27 mouse cellular contexts compared by ENCODE assay signal in the genomic region with DNA sequence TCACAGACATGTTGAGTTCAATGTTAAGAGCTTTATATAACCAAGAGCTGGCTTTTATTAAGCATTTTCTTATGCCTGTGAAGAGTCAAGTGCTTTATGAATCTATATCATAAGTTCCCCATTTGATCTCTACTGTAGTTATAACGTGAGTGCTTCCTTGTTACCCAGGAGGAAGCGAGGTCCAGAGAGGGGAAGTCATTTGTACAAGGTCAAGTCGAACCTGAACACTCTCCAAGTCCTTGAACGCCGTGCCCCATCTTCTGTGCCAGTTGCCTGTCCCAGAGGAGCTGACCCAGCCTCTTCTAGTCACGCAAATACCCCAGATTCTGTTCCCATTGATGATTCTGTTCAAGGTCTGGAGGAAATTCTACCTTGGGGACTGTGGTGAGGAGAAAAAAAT.
DNase-seq lines count a peak whose midpoint lies in the region; ATAC-seq and TF ChIP-seq lines count a peak whose summit lies in the region.
"Had no signal": no experiment of that assay in that cellular context is flagged by ENCODE, and none has a peak within 500 bp of the region (broad histone marks: within the 10 kb centered on the region; RNA-seq: fewer than 3 reads in every experiment).

No protein-coding gene starts in this region.

- DNase-seq in adrenal gland, postnatal 14 days, result peak; percentile 33
- no peak for DNase-seq in adrenal gland, adult 8-10 months
- no peak for DNase-seq in limb, embryonic 10.5 days (ENCODE audit: low spot score)
- DNase-seq: cerebellum, adult 11-12 months; cerebellum, postnatal 10 days; gastrocnemius, postnatal 10 days; heart, adult 18-20 months; heart, postnatal 4 days; kidney, adult 11 months; kidney, postnatal 14 days; lung, embryonic 14.5 days; lung, postnatal 14 days; right cerebral cortex, postnatal 25 days; thymus, postnatal 14 days had no signal

- TF ChIP-seq CTCF in bone marrow macrophage, adult 2 months (IDR thresholded peaks at IDR 0.05; ENCODE audit: low read depth, low read length), result no peak

- 81% methylated on average over 6 of the region's 6 CpGs for WGBS in limb, embryonic 10.5 days

- TF ChIP-seq POLR2A in bone marrow macrophage, adult 2 months (IDR thresholded peaks at IDR 0.05; ENCODE audit: borderline replicate concordance, low read depth, low read length), result no peak

- H3K27me3 ChIP-seq in limb, embryonic 10.5 days (ENCODE audit: low read depth, poor library complexity, severe bottlenecking), result peaks cover 16% of the 10 kb centered on the region
- H3K27me3 ChIP-seq: heart, embryonic 12.5 days; hindbrain, embryonic 15.5 days had no signal

- ATAC-seq in granulocyte monocyte progenitor cell, adult 5-6 weeks (replicated peaks; ENCODE audit: poor library complexity, severe bottlenecking), result peak; percentile 82
- peak; percentile 67; the same call in 1 of the 2 replicates for ATAC-seq in monocyte, adult 5-6 weeks (replicated peaks; ENCODE audit: insufficient number of reproducible peaks, low FRiP score, low TSS enrichment, poor library complexity, severe bottlenecking)
- ATAC-seq in megakaryocyte-erythroid progenitor cell, adult 5-6 weeks (replicated peaks; ENCODE audit: low FRiP score, low TSS enrichment, poor library complexity, severe bottlenecking), result no peak
- ATAC-seq: CD4-positive, CD25-positive, alpha-beta regulatory T cell, adult 4 months; forebrain, embryonic 13.5 days; inflammation-experienced regulatory T-cells, adult 6 months; midbrain, embryonic 13.5 days had no signal

- no peaks in the 10 kb centered on the region for H3K36me3 ChIP-seq in limb, embryonic 10.5 days
- H3K36me3 ChIP-seq: heart, embryonic 12.5 days; hindbrain, embryonic 15.5 days; limb, embryonic 12.5 days; liver, embryonic 15.5 days; midbrain, embryonic 13.5 days had no signal

- no peaks in the 10 kb centered on the region for H3K9me3 ChIP-seq in limb, embryonic 10.5 days (replicated peaks)
- H3K9me3 ChIP-seq: forebrain, embryonic 13.5 days; heart, embryonic 12.5 days; hindbrain, embryonic 15.5 days; limb, embryonic 12.5 days; liver, embryonic 15.5 days; megakaryocyte, embryonic 14.5 days; midbrain, embryonic 13.5 days had no signal

- no peak overlapping the region for H3K4me3 ChIP-seq in bone marrow macrophage, adult 2 months (ENCODE audit: insufficient read depth, low read length)
- no peak overlapping the region for H3K4me3 ChIP-seq in limb, embryonic 10.5 days
- H3K4me3 ChIP-seq: forebrain, embryonic 13.5 days; heart, embryonic 12.5 days; hindbrain, embryonic 15.5 days; limb, embryonic 12.5 days; liver, embryonic 15.5 days; megakaryocyte, embryonic 14.5 days; midbrain, embryonic 13.5 days had no signal

- peaks cover 62% of the 10 kb centered on the region for H3K4me1 ChIP-seq in bone marrow macrophage, adult 2 months (ENCODE audit: control insufficient read depth, insufficient read depth, low read length)
- H3K4me1 ChIP-seq in limb, embryonic 10.5 days, result peaks cover 17% of the 10 kb centered on the region
- H3K4me1 ChIP-seq: liver, embryonic 15.5 days had no signal

- peak overlapping the region; percentile 69 for H3K27ac ChIP-seq in bone marrow macrophage, adult 2 months (ENCODE audit: insufficient read depth, low read depth, low read length)
- no peak overlapping the region for H3K27ac ChIP-seq in limb, embryonic 10.5 days
- H3K27ac ChIP-seq: forebrain, embryonic 13.5 days; hindbrain, embryonic 15.5 days; limb, embryonic 12.5 days; liver, embryonic 15.5 days; midbrain, embryonic 13.5 days had no signal
